Mouse (Mus musculus) brain, embryonic 14.5 days (tissue): ENCODE measurements around the gene Mapk11.

Experiments used
- CTCF ChIP-seq: fragments of 200-500 bp; IDR thresholded peaks from 2 replicates; pipeline ENCODE4 v1.5.1; 2012; ENCODE audit warnings: inconsistent platforms, mild to moderate bottlenecking, moderate library complexity, borderline replicate concordance; ENCODE audit not compliant: insufficient read depth, insufficient read length; ENCODE audit errors: extremely low read depth
- POLR2A ChIP-seq: fragments of 200-500 bp; IDR thresholded peaks from 2 replicates; pipeline ENCODE4 v1.6.1; 2012; ENCODE audit warnings: mild to moderate bottlenecking, inconsistent platforms, borderline replicate concordance; ENCODE audit not compliant: poor library complexity, insufficient read depth, insufficient read length, severe bottlenecking; ENCODE audit errors: extremely low read depth

DNA sequence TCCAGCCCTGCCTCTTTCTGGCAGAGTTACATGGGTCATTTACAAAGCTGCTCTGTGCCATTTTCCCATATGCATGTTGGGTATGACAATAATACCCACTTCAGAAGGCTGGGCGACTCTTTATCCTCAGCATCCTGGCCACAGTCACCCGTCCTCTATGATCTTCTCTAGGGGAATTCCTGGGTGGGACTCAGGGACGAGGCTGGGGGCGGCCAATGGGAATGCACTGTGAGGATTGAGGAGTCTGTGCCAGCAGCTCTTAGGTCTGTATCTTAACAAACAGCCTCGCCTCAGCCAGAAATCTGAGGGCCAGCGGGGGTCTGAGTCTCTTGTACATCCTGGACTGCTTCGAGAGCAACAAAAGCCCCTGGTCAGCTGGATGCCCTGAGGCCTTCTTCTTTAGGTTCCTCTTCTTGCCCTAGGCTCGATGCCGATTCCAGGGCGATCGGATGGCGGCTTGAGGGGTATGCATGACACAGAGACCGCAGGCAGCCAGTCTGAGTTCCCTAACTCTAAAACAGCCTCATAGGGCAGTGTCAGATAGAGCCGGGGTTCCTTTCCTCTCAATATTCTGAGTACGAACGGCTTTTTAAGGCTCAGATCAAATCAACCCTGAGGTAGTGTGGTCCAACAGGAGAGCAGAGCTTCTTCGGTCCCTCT, 23.0 kb upstream of the Mapk11 start:
- TF ChIP-seq POLR2A (no peak), CTCF (no peak)
